Mouse (Mus musculus): ENCODE results near the gene Arhgef10l.

DNA sequence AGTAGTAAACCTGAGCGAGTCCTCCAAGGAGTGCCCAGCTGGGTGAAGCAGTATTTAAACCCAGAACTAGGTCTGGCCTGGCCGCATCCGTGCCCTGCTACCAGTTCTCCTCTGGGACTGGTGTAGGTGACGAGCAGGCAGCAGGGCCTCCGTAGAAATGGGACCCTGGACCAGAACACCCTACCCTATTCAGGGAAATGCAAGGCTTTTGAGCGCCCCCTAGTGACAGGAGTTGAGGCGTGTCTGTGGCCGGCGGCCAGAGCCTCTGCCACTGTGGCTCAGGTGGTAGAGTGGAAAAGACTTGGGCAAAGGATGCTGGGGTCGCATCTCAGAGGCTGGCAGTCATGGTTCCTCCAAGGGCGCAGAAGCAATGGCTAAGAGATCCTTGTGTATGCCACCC, 126.7 kb downstream of the Arhgef10l start:
- peak; percentile 81 for TF ChIP-seq CTCF (IDR thresholded peaks at IDR 0.05; ENCODE audit: low read depth)
- TF ChIP-seq EP300 (IDR thresholded peaks at IDR 0.05; ENCODE audit: low read depth): no peak

All from liver, postnatal 0 days (tissue).